Mouse (Mus musculus) embryonic facial prominence, embryonic 11.5 days (tissue): Measurements from ENCODE around the gene Uvssa. TPM values are rescaled to one million over a fixed set of nuclear protein-coding genes. Genes with fewer than 3 reads are reported as not detected.
"Not testable (repeated sequence)": the region's sequence is repeated elsewhere in the genome, so short reads cannot be mapped to it uniquely, and the experiment has no call there.

Source experiments
- ATAC-seq: fragments of 200-750 bp; cut with Nextera tagmentation; replicated peaks from 2 replicates; pipeline ENCODE4 v1.8.0; 2017; ENCODE audit warnings: low read depth; ENCODE audit not compliant: insufficient number of reproducible peaks, low FRiP score, low TSS enrichment
- DNase-seq: peaks from one replicate; pipeline ENCODE4 v3.0.0-alpha.2; 2015; ENCODE audit warnings: low spot score
- H3K27ac ChIP-seq: fragments of 300-500 bp; sonication (generic); replicated peaks from 2 replicates; pipeline ENCODE4 v1.5.1; 2014; ENCODE audit warnings: mild to moderate bottlenecking, low read depth, low read length, control low read depth
- H3K27me3 ChIP-seq: fragments of 300-500 bp; sonication (generic); 2 replicates; pipeline ENCODE4 v1.6.1; 2014; ENCODE audit warnings: mild to moderate bottlenecking, low read length, moderate library complexity, mixed read lengths; ENCODE audit not compliant: control insufficient read depth, insufficient read depth
- H3K36me3 ChIP-seq: fragments of 300-500 bp; sonication (generic); replicated peaks from 2 replicates; pipeline ENCODE4 v1.6.1; 2014; ENCODE audit warnings: low read depth, mild to moderate bottlenecking, low read length, moderate library complexity, mixed read lengths; ENCODE audit not compliant: control insufficient read depth, insufficient read depth
- H3K4me1 ChIP-seq: fragments of 300-500 bp; sonication (generic); 2 replicates; pipeline ENCODE4 v1.6.1; 2014; ENCODE audit warnings: low read length, mixed read lengths; ENCODE audit not compliant: control insufficient read depth, insufficient read depth
- H3K4me2 ChIP-seq: fragments of 300-500 bp; sonication (generic); 2 replicates; pipeline ENCODE4 v1.6.1; 2014; ENCODE audit warnings: low read depth, mild to moderate bottlenecking, control low read depth, low read length, moderate library complexity
- H3K4me3 ChIP-seq: fragments of 300-500 bp; sonication (generic); 2 replicates; pipeline ENCODE4 v1.5.1; 2014; ENCODE audit warnings: low read depth, low read length, control low read depth
- H3K9ac ChIP-seq: fragments of 300-500 bp; sonication (generic); replicated peaks from 2 replicates; pipeline ENCODE4 v1.6.1; 2014; ENCODE audit warnings: mild to moderate bottlenecking, control low read depth, low read length
- H3K9me3 ChIP-seq: fragments of 300-500 bp; sonication (generic); replicated peaks from 2 replicates; pipeline ENCODE4 v1.6.1; 2016; ENCODE audit warnings: mild to moderate bottlenecking, low read length, inconsistent platforms, mixed read lengths; ENCODE audit not compliant: control insufficient read depth
- WGBS: fragments of 180-500 bp; shearing (Covaris S2); extraction: QIAGEN DNeasy Blood & Tissue Kit; methylation state at CpG from one replicate; pipeline ENCODE4 v1.1.7; 2014; 5-methylcytosine and 5-hydroxymethylcytosine counted together
- polyA plus RNA-seq: library from polyadenylated mRNA; unstranded; fragments of >200 nt; fragmentation: Nextera tagmentation; extraction: Ambion mirVana; gene quantifications from 2 replicates; pipeline ENCODE4 v1.2.1, GENCODE M21; 2014

Gene Uvssa
- 6.4 and 7.3 TPM in 2 replicates for polyA plus RNA-seq

GRCm38 (mm10) chr5:33378302-33378854 lies at the start of gene Uvssa:
Gene Uvssa (plus strand): TSS chr5:33378549.
- WGBS: under 1% methylated on average over 46 of the region's 46 CpGs
- no peaks in the 10 kb centered on the region for H3K36me3 ChIP-seq
- H3K9me3 ChIP-seq: no peaks in the 10 kb centered on the region
- peak within 1 kb of the TSS; percentile 75 for H3K9ac ChIP-seq
- peak; percentile 100 for DNase-seq
- peak within 1 kb of the TSS; percentile 89 for H3K27ac ChIP-seq
- peaks cover 2% of the 10 kb centered on the region; the same call in 1 of the 2 replicates for H3K4me1 ChIP-seq
- peak within 1 kb of the TSS; percentile 59 for H3K4me3 ChIP-seq
- peak within 1 kb of the TSS; percentile 81 for H3K4me2 ChIP-seq
- H3K27me3 ChIP-seq: no peaks in the 10 kb centered on the region
- peak; percentile 97 for ATAC-seq

- WGBS: 27% methylated on average over 18 of the region's 18 CpGs
- Histone ChIP-seq H3K9ac (peak overlapping the region; percentile 73), H3K27me3 (no peaks in the 10 kb centered on the region), H3K4me3 (peak overlapping the region; percentile 100), H3K27ac (no peak overlapping the region), H3K36me3 (no peaks in the 10 kb centered on the region), H3K4me1 (no peaks in the 10 kb centered on the region), H3K4me2 (peak overlapping the region; percentile 71), H3K9me3 (no peaks in the 10 kb centered on the region)
- DNase-seq (no peak), ATAC-seq (no peak)
These were observed 43.7 kb upstream of the Uvssa start for GRCm38 (mm10) chr5:33334381-33335272.

- Histone ChIP-seq H3K4me1 (no peaks in the 10 kb centered on the region), H3K36me3 (no peaks in the 10 kb centered on the region), H3K27me3 (no peaks in the 10 kb centered on the region), H3K9ac (peak within 1 kb of the TSS; percentile 94), H3K4me2 (peak within 1 kb of the TSS; percentile 84), H3K27ac (peak within 1 kb of the TSS; percentile 52; the same call in 1 of the 2 replicates), H3K4me3 (peak within 1 kb of the TSS; percentile 100), H3K9me3 (no peaks in the 10 kb centered on the region)
- DNase-seq (peak; percentile 98), ATAC-seq (peak; percentile 99)
- WGBS: under 1% methylated on average over 68 of the region's 71 CpGs
These were observed 42.9 kb upstream of the Uvssa start, which contains the start of gene Maea for GRCm38 (mm10) chr5:33335273-33335976. Gene Maea (plus strand): TSS chr5:33335509.

- peak overlapping the region; percentile 100 for H3K4me3 ChIP-seq
- ATAC-seq: peak; percentile 11; the same call in 1 of the 2 replicates
These were observed 42.4 kb upstream of the Uvssa start for GRCm38 (mm10) chr5:33335977-33336360.

GRCm38 (mm10) chr5:33337206-33337605 lies 41.1 kb upstream of the Uvssa start:
- no peak overlapping the region for H3K9ac ChIP-seq
- no peaks in the 10 kb centered on the region for H3K9me3 ChIP-seq
- H3K4me1 ChIP-seq: no peaks in the 10 kb centered on the region
- DNase-seq (no peak), ATAC-seq (no peak)
- no peaks in the 10 kb centered on the region for H3K27me3 ChIP-seq
- H3K27ac ChIP-seq: no peak overlapping the region
- WGBS: 81% methylated on average over 8 of the region's 8 CpGs
- no peak overlapping the region for H3K4me3 ChIP-seq
- H3K36me3 ChIP-seq: no peaks in the 10 kb centered on the region
- no peak overlapping the region for H3K4me2 ChIP-seq

More at GRCm38 (mm10) chr5:33335977-33336360, 42.4 kb upstream of the Uvssa start:
- Histone ChIP-seq H3K4me2 (peak overlapping the region; percentile 84), H3K27me3 (no peaks in the 10 kb centered on the region), H3K4me1 (no peaks in the 10 kb centered on the region), H3K9ac (peak overlapping the region; percentile 94), H3K36me3 (no peaks in the 10 kb centered on the region), H3K9me3 (no peaks in the 10 kb centered on the region), H3K27ac (peak overlapping the region; percentile 52; the same call in 1 of the 2 replicates)
- 0% methylated on average over 30 of the region's 31 CpGs for WGBS
- peak; percentile 48 for DNase-seq

GRCm38 (mm10) chr5:33341165-33341564 lies 37.2 kb upstream of the Uvssa start:
- DNase-seq (no peak), ATAC-seq (no peak)
- Histone ChIP-seq H3K9ac (no peak overlapping the region), H3K27me3 (no peaks in the 10 kb centered on the region), H3K4me3 (no peak overlapping the region), H3K9me3 (no peaks in the 10 kb centered on the region), H3K4me1 (no peaks in the 10 kb centered on the region), H3K36me3 (no peaks in the 10 kb centered on the region), H3K4me2 (no peak overlapping the region), H3K27ac (no peak overlapping the region)
- WGBS: 77% methylated on average over 6 of the region's 6 CpGs

GRCm38 (mm10) chr5:33342248-33342647 lies 36.1 kb upstream of the Uvssa start:
- H3K9me3 ChIP-seq, H3K27ac ChIP-seq, H3K27me3 ChIP-seq, DNase-seq, ATAC-seq, H3K36me3 ChIP-seq, H3K4me1 ChIP-seq, H3K9ac ChIP-seq, H3K4me2 ChIP-seq, H3K4me3 ChIP-seq: not testable (repeated sequence)
- 61% methylated on average over 3 of the region's 3 CpGs for WGBS
